Mouse (Mus musculus): ENCODE data around the gene C1qc. TPM values are rescaled to one million over a fixed set of nuclear protein-coding genes. Genes with fewer than 3 reads are reported as not detected.

The C1qc gene
- total RNA-seq, 1 experiment from 2014 or later: 1.4 TPM

- no peak for ATAC-seq (replicated peaks in 1 of 2; ENCODE audit: insufficient read depth in 1 of 2, low FRiP score in 2 of 2, low TSS enrichment in 1 of 2, low read depth in 1 of 2, poor library complexity in 2 of 2, severe bottlenecking in 2 of 2)
Observed at GRCm38 (mm10) chr4:136865531-136865930, 27.3 kb downstream of the C1qc start.

- ATAC-seq (replicated peaks in 1 of 2; ENCODE audit: insufficient read depth in 1 of 2, low FRiP score in 2 of 2, low TSS enrichment in 1 of 2, low read depth in 1 of 2, poor library complexity in 2 of 2, severe bottlenecking in 2 of 2): no peak
Observed at GRCm38 (mm10) chr4:136864751-136865470, 28.0 kb downstream of the C1qc start.

- ATAC-seq (replicated peaks in 1 of 2; ENCODE audit: insufficient read depth in 1 of 2, low FRiP score in 2 of 2, low TSS enrichment in 1 of 2, low read depth in 1 of 2, poor library complexity in 2 of 2, severe bottlenecking in 2 of 2): no peak
Observed at GRCm38 (mm10) chr4:136863517-136863916, 29.3 kb downstream of the C1qc start.

GRCm38 (mm10) chr4:136862411-136862810, 30.5 kb downstream of the C1qc start:
- ATAC-seq (replicated peaks in 1 of 2; ENCODE audit: insufficient read depth in 1 of 2, low FRiP score in 2 of 2, low TSS enrichment in 1 of 2, low read depth in 1 of 2, poor library complexity in 2 of 2, severe bottlenecking in 2 of 2): no peak

GRCm38 (mm10) chr4:136861806-136862205, 31.1 kb downstream of the C1qc start:
- no peak for ATAC-seq (replicated peaks in 1 of 2; ENCODE audit: insufficient read depth in 1 of 2, low FRiP score in 2 of 2, low TSS enrichment in 1 of 2, low read depth in 1 of 2, poor library complexity in 2 of 2, severe bottlenecking in 2 of 2)

- ATAC-seq (replicated peaks in 1 of 2; ENCODE audit: insufficient read depth in 1 of 2, low FRiP score in 2 of 2, low TSS enrichment in 1 of 2, low read depth in 1 of 2, poor library complexity in 2 of 2, severe bottlenecking in 2 of 2): no peak
Observed at GRCm38 (mm10) chr4:136860022-136860421, 32.8 kb downstream of the C1qc start.

- no peak for ATAC-seq (replicated peaks in 1 of 2; ENCODE audit: insufficient read depth in 1 of 2, low FRiP score in 2 of 2, low TSS enrichment in 1 of 2, low read depth in 1 of 2, poor library complexity in 2 of 2, severe bottlenecking in 2 of 2)
Observed at GRCm38 (mm10) chr4:136855081-136855480, 37.8 kb downstream of the C1qc start.

GRCm38 (mm10) chr4:136852989-136853388, 39.9 kb downstream of the C1qc start:
- ATAC-seq (replicated peaks in 1 of 2; ENCODE audit: insufficient read depth in 1 of 2, low FRiP score in 2 of 2, low TSS enrichment in 1 of 2, low read depth in 1 of 2, poor library complexity in 2 of 2, severe bottlenecking in 2 of 2): peak in 1 of 2 experiments; percentile 46; a peak in 1 of 4 replicates

GRCm38 (mm10) chr4:136852119-136852518, 40.7 kb downstream of the C1qc start:
- no peak for ATAC-seq (replicated peaks in 1 of 2; ENCODE audit: insufficient read depth in 1 of 2, low FRiP score in 2 of 2, low TSS enrichment in 1 of 2, low read depth in 1 of 2, poor library complexity in 2 of 2, severe bottlenecking in 2 of 2)

GRCm38 (mm10) chr4:136848565-136848964, 44.3 kb downstream of the C1qc start:
- no peak for ATAC-seq (replicated peaks in 1 of 2; ENCODE audit: insufficient read depth in 1 of 2, low FRiP score in 2 of 2, low TSS enrichment in 1 of 2, low read depth in 1 of 2, poor library complexity in 2 of 2, severe bottlenecking in 2 of 2)

GRCm38 (mm10) chr4:136847166-136847565, 45.7 kb downstream of the C1qc start:
- ATAC-seq (replicated peaks in 1 of 2; ENCODE audit: insufficient read depth in 1 of 2, low FRiP score in 2 of 2, low TSS enrichment in 1 of 2, low read depth in 1 of 2, poor library complexity in 2 of 2, severe bottlenecking in 2 of 2): no peak

GRCm38 (mm10) chr4:136842802-136843201, 50.1 kb downstream of the C1qc start:
- ATAC-seq (replicated peaks in 1 of 2; ENCODE audit: insufficient read depth in 1 of 2, low FRiP score in 2 of 2, low TSS enrichment in 1 of 2, low read depth in 1 of 2, poor library complexity in 2 of 2, severe bottlenecking in 2 of 2): no peak

GRCm38 (mm10) chr4:136842033-136842432, 50.8 kb downstream of the C1qc start:
- ATAC-seq (replicated peaks in 1 of 2; ENCODE audit: insufficient read depth in 1 of 2, low FRiP score in 2 of 2, low TSS enrichment in 1 of 2, low read depth in 1 of 2, poor library complexity in 2 of 2, severe bottlenecking in 2 of 2): peak; percentile 35 to 62

- peak; percentile 80 to 84 for ATAC-seq (replicated peaks in 1 of 2; ENCODE audit: insufficient read depth in 1 of 2, low FRiP score in 2 of 2, low TSS enrichment in 1 of 2, low read depth in 1 of 2, poor library complexity in 2 of 2, severe bottlenecking in 2 of 2)
Observed at GRCm38 (mm10) chr4:136841056-136841455, 51.8 kb downstream of the C1qc start.

Other genes starting within 250 kb of the C1qc start
- gene Ephb2, start 57.1 kb downstream of the C1qc start, total RNA-seq (2017): 3.9 and 7.2 TPM in 2 replicates
- gene C1qb, start 6.9 kb downstream of the C1qc start, total RNA-seq (2017): 0.25 and 0.31 TPM in 2 replicates
- gene C1qa, start 5.7 kb upstream of the C1qc start, total RNA-seq (2017): 1.1 TPM in 1 of 2 replicates, not detected in the other
- gene Epha8, start 63.8 kb upstream of the C1qc start, total RNA-seq (2017): not detected in 2 replicates
- gene Zbtb40, start 155.7 kb upstream of the C1qc start, total RNA-seq (2017): 7.3 and 9.6 TPM in 2 replicates

Data from hematopoietic stem cell, adult 5-6 weeks (primary cell).